Mouse (Mus musculus): ENCODE results near the gene Mb21d2. TPM values are rescaled to one million over a fixed set of nuclear protein-coding genes. Genes with fewer than 3 reads are reported as not detected.

The Mb21d2 gene
- total and polyA plus RNA-seq, 3 experiments, result 7.7 to 8.3 (median 8.2) TPM

DNA sequence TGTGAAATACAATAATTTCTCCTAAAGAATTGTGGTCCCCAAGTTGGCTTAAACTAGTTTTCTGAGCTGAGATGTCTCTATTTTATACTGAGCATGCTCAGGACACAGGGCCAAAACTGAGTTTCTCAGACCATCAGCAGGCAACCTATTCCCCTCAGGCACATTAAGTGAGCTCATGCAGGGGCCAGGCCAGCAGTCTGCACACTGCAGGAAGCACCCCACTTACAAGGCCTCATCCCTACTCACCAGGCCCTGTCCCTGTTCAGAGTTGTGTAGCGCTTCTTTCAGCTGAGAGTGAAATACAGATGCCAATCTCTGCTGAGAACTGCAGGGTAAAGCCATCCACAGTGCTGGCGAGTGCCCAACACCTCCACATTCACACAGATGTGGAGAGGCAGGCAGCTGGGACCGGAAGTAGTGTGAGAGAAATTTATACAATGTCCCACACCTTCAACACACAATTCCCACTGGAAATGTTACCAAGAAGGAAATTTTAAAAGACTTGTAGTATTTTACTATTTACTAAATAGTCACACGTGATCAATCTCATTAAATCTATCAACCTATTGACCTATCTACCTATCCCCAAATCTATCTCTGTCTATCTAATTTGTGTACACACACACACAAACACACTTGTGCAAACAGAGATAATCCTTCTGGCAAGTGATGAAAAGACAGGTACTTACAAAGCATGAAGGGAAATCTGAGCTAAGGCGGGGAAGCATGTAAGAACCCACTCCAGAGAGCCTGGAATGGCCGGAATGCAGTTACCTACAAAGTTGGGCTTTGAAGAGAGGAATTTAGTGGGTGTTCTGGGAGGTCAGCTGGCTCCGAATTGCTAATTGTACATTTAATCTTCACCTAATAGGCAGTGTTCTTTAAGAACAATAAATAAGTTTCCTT is 22.9 kb downstream of the Mb21d2 start:
- H3K36me3 ChIP-seq (ENCODE audit: control insufficient read depth, insufficient read depth, low read length), result no peaks in the 10 kb centered on the region
- H3K4me1 ChIP-seq (ENCODE audit: control insufficient read depth, insufficient read depth, low read length), result peaks cover 1% of the 10 kb centered on the region; the same call in 1 of the 2 replicates
- no peak for DNase-seq
- no peaks in the 10 kb centered on the region for H3K27me3 ChIP-seq (ENCODE audit: control insufficient read depth, insufficient read depth, low read length)
- TF ChIP-seq EP300 (IDR thresholded peaks at IDR 0.05; ENCODE audit: insufficient read depth, low read depth, low read length) (no peak), CTCF (IDR thresholded peaks at IDR 0.05) (no peak), POLR2A (IDR thresholded peaks at IDR 0.05; ENCODE audit: insufficient read depth, low read depth, low read length) (no peak)
- no peak overlapping the region for H3K27ac ChIP-seq
- no peak overlapping the region for H3K9ac ChIP-seq (ENCODE audit: low read depth, low read length)
- no peak overlapping the region for H3K4me3 ChIP-seq
- 76% methylated on average over 7 of the region's 7 CpGs for WGBS
- H3K79me2 ChIP-seq (replicated peaks; ENCODE audit: control insufficient read depth, insufficient read depth, low read length), result peaks cover 1% of the 10 kb centered on the region; the same call in 1 of the 2 replicates
- intact Hi-C loops (cut with DNase I), result no loop called here

DNA sequence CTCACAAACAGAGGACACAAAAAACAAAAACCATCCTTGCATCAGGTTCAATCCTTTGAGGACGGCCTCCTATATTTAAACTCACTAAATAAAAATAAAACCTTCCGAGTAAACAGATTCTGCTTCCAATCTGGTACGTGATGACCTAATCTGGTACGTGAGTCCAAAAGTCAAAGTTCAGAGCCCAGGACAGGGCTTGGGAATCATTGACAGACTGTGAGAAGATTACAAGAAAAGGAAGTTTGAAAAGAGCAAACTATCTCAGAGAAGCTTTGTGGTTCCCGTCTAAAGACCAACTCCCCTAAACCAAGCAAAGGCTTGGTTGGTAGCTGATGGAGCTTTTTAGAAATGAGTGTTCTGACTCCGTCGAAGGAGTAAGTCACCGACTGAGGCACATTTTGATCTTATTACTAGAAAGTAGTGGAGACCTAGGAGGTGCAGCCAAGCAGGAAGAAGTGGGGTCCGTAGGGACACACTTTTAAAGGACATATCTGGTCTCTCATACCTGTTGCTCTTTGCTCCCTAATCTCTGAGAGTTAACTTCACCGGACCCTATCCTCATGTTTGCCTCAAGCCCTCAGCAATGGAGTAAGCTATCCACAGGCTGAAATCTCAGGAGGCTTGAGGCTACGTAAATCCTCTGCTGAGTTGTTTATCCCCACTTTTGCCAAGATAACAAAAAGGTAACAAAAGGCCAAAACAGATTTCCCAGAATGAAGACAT is 23.7 kb downstream of the Mb21d2 start:
- Histone ChIP-seq H3K4me1 (ENCODE audit: control insufficient read depth, insufficient read depth, low read length) (peaks cover 1% of the 10 kb centered on the region; the same call in 1 of the 2 replicates), H3K4me3 (no peak overlapping the region), H3K27ac (no peak overlapping the region), H3K27me3 (ENCODE audit: control insufficient read depth, insufficient read depth, low read length) (no peaks in the 10 kb centered on the region), H3K9ac (ENCODE audit: low read depth, low read length) (no peak overlapping the region), H3K36me3 (ENCODE audit: control insufficient read depth, insufficient read depth, low read length) (no peaks in the 10 kb centered on the region), H3K79me2 (replicated peaks; ENCODE audit: control insufficient read depth, insufficient read depth, low read length) (peaks cover under 1% of the 10 kb centered on the region; the same call in 1 of the 2 replicates)
- no peak for DNase-seq
- TF ChIP-seq EP300 (IDR thresholded peaks at IDR 0.05; ENCODE audit: insufficient read depth, low read depth, low read length) (no peak), POLR2A (IDR thresholded peaks at IDR 0.05; ENCODE audit: insufficient read depth, low read depth, low read length) (no peak), CTCF (IDR thresholded peaks at IDR 0.05) (no peak)
- 83% methylated on average over 11 of the region's 11 CpGs for WGBS
- intact Hi-C loops (cut with DNase I), result no loop called here

DNA sequence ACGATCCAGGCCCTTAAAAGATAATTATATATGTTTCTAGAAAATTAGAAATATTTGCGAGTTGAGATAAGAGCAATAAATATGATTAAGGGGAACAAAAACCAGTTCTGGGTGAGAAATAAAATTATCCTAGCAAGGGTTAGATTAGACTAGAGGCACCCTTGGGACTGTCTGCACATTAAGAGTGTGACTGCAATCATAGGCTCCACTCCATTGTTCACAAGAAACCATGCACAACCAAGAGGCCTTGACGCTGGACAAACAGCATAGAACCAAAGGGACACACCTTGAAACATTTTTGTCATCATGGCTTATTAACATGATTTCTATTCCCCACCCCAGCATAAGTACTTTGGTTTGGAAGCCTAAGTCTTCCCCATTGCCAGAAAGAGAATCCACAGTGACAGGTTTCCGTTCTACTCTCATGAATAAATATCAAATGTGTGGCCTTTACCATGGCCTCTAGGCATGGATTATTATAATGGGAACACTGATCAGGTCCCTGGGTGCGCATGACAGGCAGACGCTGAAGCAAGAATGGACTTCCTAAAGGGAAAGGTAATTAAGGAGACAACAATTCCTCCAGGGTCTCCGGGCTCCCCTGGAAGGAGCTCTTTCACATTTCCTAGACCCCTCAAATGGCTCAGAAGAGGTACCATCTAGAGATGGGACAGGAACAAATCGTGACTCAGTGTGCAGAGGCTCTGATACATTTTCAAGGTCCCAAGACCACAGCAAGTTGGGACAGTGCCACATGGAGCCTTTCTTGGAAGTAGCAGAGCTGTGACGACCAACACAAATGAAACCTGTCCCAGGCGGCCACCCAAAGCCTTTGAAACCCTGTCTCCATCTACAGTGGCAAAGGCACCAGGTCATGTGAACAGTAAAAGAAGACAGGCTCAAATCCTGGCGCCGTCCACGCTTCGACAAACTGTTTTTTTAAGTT is 26.6 kb downstream of the Mb21d2 start:
- Histone ChIP-seq H3K79me2 (replicated peaks; ENCODE audit: control insufficient read depth, insufficient read depth, low read length) (no peaks in the 10 kb centered on the region; the same call in 1 of the 2 replicates), H3K4me3 (no peak overlapping the region), H3K4me1 (ENCODE audit: control insufficient read depth, insufficient read depth, low read length) (peaks cover 9% of the 10 kb centered on the region), H3K9ac (ENCODE audit: low read depth, low read length) (no peak overlapping the region), H3K27me3 (ENCODE audit: control insufficient read depth, insufficient read depth, low read length) (no peaks in the 10 kb centered on the region), H3K36me3 (ENCODE audit: control insufficient read depth, insufficient read depth, low read length) (no peaks in the 10 kb centered on the region), H3K27ac (no peak overlapping the region)
- no peak for DNase-seq
- intact Hi-C loops (cut with DNase I), result no loop called here
- TF ChIP-seq EP300 (IDR thresholded peaks at IDR 0.05; ENCODE audit: insufficient read depth, low read depth, low read length), result no peak
- WGBS, result 90% methylated on average over 14 of the region's 14 CpGs

DNA sequence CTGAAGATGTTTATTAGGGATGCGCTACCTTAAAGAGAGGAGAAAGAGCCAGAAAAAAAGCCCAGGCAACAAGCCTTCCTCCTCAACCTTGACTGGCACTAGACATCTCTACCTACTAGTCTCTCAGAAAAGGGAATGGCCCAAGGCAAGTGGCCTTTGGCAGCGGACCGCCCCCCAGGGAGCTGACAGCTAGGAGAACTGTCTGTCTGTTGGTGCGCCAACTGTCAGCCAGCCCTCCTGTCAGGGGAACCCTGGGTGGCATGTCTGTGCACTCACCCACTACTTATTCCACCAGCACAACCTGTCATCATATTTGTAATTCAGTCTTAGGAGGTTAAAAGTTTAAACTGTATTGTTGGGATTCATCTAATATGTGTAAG is 30.3 kb downstream of the Mb21d2 start:
- WGBS, result 84% methylated on average over 4 of the region's 4 CpGs
- intact Hi-C loops (cut with DNase I), result no loop called here
- no peak for TF ChIP-seq CTCF (IDR thresholded peaks at IDR 0.05)
- TF ChIP-seq POLR2A (IDR thresholded peaks at IDR 0.05; ENCODE audit: insufficient read depth, low read depth, low read length), result no peak
- TF ChIP-seq EP300 (IDR thresholded peaks at IDR 0.05; ENCODE audit: insufficient read depth, low read depth, low read length), result no peak
- H3K4me1 ChIP-seq (ENCODE audit: control insufficient read depth, insufficient read depth, low read length), result peaks cover 8% of the 10 kb centered on the region
- no peaks in the 10 kb centered on the region for H3K27me3 ChIP-seq (ENCODE audit: control insufficient read depth, insufficient read depth, low read length)
- no peak overlapping the region for H3K9ac ChIP-seq (ENCODE audit: low read depth, low read length)
- DNase-seq, result no peak
- no peaks in the 10 kb centered on the region; the same call in 1 of the 2 replicates for H3K79me2 ChIP-seq (replicated peaks; ENCODE audit: control insufficient read depth, insufficient read depth, low read length)
- no peak overlapping the region for H3K27ac ChIP-seq
- H3K4me3 ChIP-seq, result no peak overlapping the region
- no peaks in the 10 kb centered on the region for H3K36me3 ChIP-seq (ENCODE audit: control insufficient read depth, insufficient read depth, low read length)

DNA sequence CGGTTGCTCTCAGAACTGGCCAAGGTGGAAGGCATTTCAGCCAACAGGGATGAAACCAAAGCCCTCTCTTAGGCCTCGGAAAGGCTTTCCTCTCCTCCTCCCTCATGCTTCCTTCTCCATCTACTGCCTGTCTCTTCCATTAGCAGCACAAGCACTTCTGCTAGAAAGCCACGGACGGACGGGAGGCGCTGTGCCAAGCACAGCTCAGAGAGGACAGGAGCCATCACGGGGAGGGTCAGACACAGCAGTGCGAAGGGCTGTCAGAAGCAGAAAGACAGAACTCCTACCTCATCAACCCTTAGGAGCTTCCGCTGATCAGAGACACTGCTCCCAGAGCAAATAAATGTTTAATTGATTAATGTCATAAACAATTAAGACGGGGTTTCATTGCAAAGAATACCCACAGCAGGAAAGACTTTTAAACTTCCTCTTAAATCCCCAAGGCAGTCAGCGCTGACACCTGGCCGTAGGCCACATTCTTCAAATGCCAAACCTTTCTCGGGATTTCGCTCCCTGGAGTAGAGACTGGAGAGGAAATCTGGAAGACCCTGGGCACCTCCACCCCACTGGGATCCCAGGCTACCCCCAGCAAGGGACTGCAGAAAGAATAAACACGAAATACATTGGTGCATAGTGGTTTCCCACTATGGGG is 30.8 kb downstream of the Mb21d2 start:
- H3K27ac ChIP-seq, result no peak overlapping the region
- no peak for TF ChIP-seq POLR2A (IDR thresholded peaks at IDR 0.05; ENCODE audit: insufficient read depth, low read depth, low read length)
- no peak for TF ChIP-seq EP300 (IDR thresholded peaks at IDR 0.05; ENCODE audit: insufficient read depth, low read depth, low read length)
- peak; percentile 26 for TF ChIP-seq CTCF (IDR thresholded peaks at IDR 0.05)
- no peaks in the 10 kb centered on the region for H3K27me3 ChIP-seq (ENCODE audit: control insufficient read depth, insufficient read depth, low read length)
- H3K79me2 ChIP-seq (replicated peaks; ENCODE audit: control insufficient read depth, insufficient read depth, low read length), result no peaks in the 10 kb centered on the region
- no peak overlapping the region for H3K9ac ChIP-seq (ENCODE audit: low read depth, low read length)
- intact Hi-C loops (cut with DNase I), result no loop called here
- DNase-seq, result peak; percentile 25 to 29
- no peaks in the 10 kb centered on the region for H3K36me3 ChIP-seq (ENCODE audit: control insufficient read depth, insufficient read depth, low read length)
- no peak overlapping the region for H3K4me3 ChIP-seq
- WGBS, result 14% methylated on average over 15 of the region's 15 CpGs
- peaks cover 8% of the 10 kb centered on the region for H3K4me1 ChIP-seq (ENCODE audit: control insufficient read depth, insufficient read depth, low read length)

All from heart, adult 2 months (tissue).